Mouse (Mus musculus) myocyte (in vitro differentiated cells): ENCODE measurements around the gene Taf15. TPM values are rescaled to one million over a fixed set of nuclear protein-coding genes. Genes with fewer than 3 reads are reported as not detected.

Experiments
- H3K27me3 ChIP-seq: one replicate; pipeline ENCODE4 v1.6.1; 2011; ENCODE audit not compliant: control insufficient read depth, insufficient read depth, insufficient read length
- H3K36me3 ChIP-seq: one replicate; pipeline ENCODE4 v1.6.1; 2011; ENCODE audit not compliant: control insufficient read depth, insufficient read depth
- H3K4me2 ChIP-seq: one replicate; pipeline ENCODE4 v1.6.1; 2011; ENCODE audit warnings: low read depth, control low read depth
- H3K4me3 ChIP-seq: one replicate; pipeline ENCODE4 v1.5.1; 2011; ENCODE audit warnings: mild to moderate bottlenecking, control low read depth, moderate library complexity
- H3K79me2 ChIP-seq: one replicate; pipeline ENCODE4 v1.6.1; 2011; ENCODE audit not compliant: control insufficient read depth, insufficient read depth
- H3ac ChIP-seq: one replicate; pipeline ENCODE4 v1.6.1; 2011; ENCODE audit not compliant: control insufficient read depth, insufficient read length
- CEBPB ChIP-seq: IDR thresholded peaks from 2 replicates; pipeline ENCODE4 v1.6.1; 2011; ENCODE audit warnings: mild to moderate bottlenecking, moderate library complexity; ENCODE audit not compliant: poor library complexity, insufficient read depth, severe bottlenecking
- E2F4 ChIP-seq: IDR thresholded peaks from one replicate; pipeline ENCODE4 v1.6.1; 2011; ENCODE audit warnings: mild to moderate bottlenecking, control low read depth, moderate library complexity; ENCODE audit not compliant: insufficient read depth
- MAX ChIP-seq: IDR thresholded peaks from one replicate; pipeline ENCODE4 v1.6.1; 2011; ENCODE audit warnings: low read depth, mild to moderate bottlenecking, control low read depth
- MYOD1 ChIP-seq, 3 experiments: IDR thresholded peaks; one replicate each; pipeline ENCODE4 v1.6.1; 2011; ENCODE audit warnings: control low read depth in 2 of 3, low read depth in 2 of 3, mild to moderate bottlenecking in 2 of 3, moderate library complexity in 1 of 3; ENCODE audit not compliant: insufficient read length in 2 of 3, control insufficient read depth in 1 of 3
- MYOG ChIP-seq, 3 experiments: IDR thresholded peaks; one replicate each; pipeline ENCODE4 v1.6.1; 2011; ENCODE audit warnings: control low read depth in 2 of 3, low read depth in 2 of 3, mild to moderate bottlenecking in 2 of 3; ENCODE audit not compliant: insufficient read length in 2 of 3, control insufficient read depth in 1 of 3, insufficient read depth in 1 of 3
- POLR2A ChIP-seq: IDR thresholded peaks from one replicate; pipeline ENCODE4 v1.6.1; 2011; ENCODE audit warnings: low read depth, mild to moderate bottlenecking, control low read depth, moderate library complexity; ENCODE audit not compliant: insufficient read length
- POLR2AphosphoS2 ChIP-seq: IDR thresholded peaks from one replicate; pipeline ENCODE4 v1.6.1; 2011; ENCODE audit warnings: low read depth, control low read depth; ENCODE audit not compliant: insufficient read length
- REST ChIP-seq: IDR thresholded peaks from one replicate; pipeline ENCODE4 v1.6.1; 2011; ENCODE audit warnings: mild to moderate bottlenecking, control low read depth, moderate library complexity; ENCODE audit not compliant: insufficient read depth, insufficient read length
- SRF ChIP-seq: IDR thresholded peaks from one replicate; pipeline ENCODE4 v1.6.1; 2011; ENCODE audit warnings: low read depth; ENCODE audit not compliant: control insufficient read depth, insufficient read length
- TCF12 ChIP-seq: IDR thresholded peaks from one replicate; pipeline ENCODE4 v1.6.1; 2011; ENCODE audit warnings: mild to moderate bottlenecking, control low read depth; ENCODE audit not compliant: poor library complexity, insufficient read depth, severe bottlenecking
- TCF3 ChIP-seq: IDR thresholded peaks from one replicate; pipeline ENCODE4 v1.6.1; 2011; ENCODE audit warnings: low read depth, control low read depth; ENCODE audit not compliant: insufficient read length
- USF1 ChIP-seq: IDR thresholded peaks from one replicate; pipeline ENCODE4 v1.6.1; 2011; ENCODE audit warnings: low read depth, mild to moderate bottlenecking, control low read depth, moderate library complexity
- polyA plus RNA-seq: library from polyadenylated mRNA; unstranded; fragments of >200 nt; fragmentation: generic; extraction: Trizol; gene quantifications from one replicate; pipeline ENCODE4 v1.2.1, GENCODE M21; 2012; ENCODE audit warnings: missing spikeins

Gene Taf15
- polyA plus RNA-seq, 1 experiment = 74.2 TPM

DNA sequence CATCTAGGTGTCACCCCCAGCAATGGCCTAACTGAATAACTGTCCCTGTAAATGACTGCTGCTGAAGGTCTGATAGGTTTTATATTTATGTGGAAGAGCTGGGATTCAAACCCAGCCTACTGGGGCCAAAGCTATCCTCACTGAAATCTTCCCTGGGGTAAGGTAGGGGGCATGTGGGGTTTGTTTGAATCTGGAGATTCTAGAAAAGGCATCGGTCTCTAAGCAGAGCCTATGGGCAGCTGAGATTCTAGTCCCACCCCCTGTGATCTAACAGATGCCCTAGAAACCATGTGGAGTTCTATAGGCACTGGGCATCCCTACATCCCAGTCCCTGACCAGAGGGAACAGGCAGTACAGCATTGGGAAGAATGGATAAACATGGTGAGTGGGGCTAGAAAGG, 35.5 kb upstream of the Taf15 start, which contains the start of gene 1700020L24Rik:
TSS of gene 1700020L24Rik (plus strand) at position 301 of the 400 bp plus-strand sequence.
- Histone ChIP-seq H3K79me2 (no peaks in the 10 kb centered on the region), H3K36me3 (no peaks in the 10 kb centered on the region), H3ac (no peak within 1 kb of the TSS), H3K4me3 (no peak within 1 kb of the TSS), H3K4me2 (no peak within 1 kb of the TSS), H3K27me3 (no peaks in the 10 kb centered on the region)
- TF ChIP-seq USF1 = no peak

DNA sequence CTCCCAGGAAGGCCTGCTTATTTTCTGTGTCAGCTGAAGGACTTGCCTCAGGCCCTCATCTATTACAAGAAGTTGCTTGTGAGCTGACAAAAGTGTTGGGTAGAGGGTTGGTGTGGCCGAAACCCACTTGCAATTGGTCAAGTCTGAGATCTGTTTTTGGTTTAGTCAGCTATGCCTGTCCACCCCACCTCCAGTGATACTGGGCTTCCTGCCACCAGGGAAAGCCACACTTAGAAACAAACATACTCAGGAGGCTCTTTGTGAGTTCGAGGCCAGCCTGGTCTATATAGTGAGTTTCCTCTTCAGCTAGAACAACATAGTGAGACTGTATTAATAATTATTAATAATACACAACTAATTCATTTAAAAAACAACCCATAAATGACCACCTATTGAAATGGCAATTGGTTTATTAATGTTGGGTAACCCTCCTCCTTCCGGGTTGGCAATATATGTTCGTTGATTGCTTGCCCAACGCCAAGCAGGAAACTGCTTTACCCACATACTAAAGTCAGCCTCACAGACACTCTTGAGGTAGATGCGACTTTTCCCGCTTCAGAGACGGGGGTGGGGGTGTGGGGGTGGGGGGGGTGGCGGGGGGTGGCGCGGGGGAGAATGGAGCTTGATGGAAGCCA, 33.3 kb upstream of the Taf15 start:
- TF ChIP-seq TCF3 (no peak), REST (no peak), POLR2A (no peak), CEBPB (no peak), SRF (no peak), MYOD1 (IDR thresholded peaks at IDR 0.05; ENCODE audit: control insufficient read depth in 1 of 3, insufficient read length in 2 of 3, low read depth in 2 of 3) (no peak), MAX (no peak), USF1 (no peak), POLR2AphosphoS2 (no peak), MYOG (IDR thresholded peaks at IDR 0.05; ENCODE audit: control insufficient read depth in 1 of 3, insufficient read depth in 1 of 3, insufficient read length in 2 of 3, low read depth in 2 of 3) (no peak), TCF12 (no peak), E2F4 (no peak)
- no peak overlapping the region for H3K4me2 ChIP-seq
- no peaks in the 10 kb centered on the region for H3K36me3 ChIP-seq
- H3ac ChIP-seq = no peak overlapping the region
- no peaks in the 10 kb centered on the region for H3K27me3 ChIP-seq
- H3K4me3 ChIP-seq = peak overlapping the region; percentile 26
- H3K79me2 ChIP-seq = no peaks in the 10 kb centered on the region

DNA sequence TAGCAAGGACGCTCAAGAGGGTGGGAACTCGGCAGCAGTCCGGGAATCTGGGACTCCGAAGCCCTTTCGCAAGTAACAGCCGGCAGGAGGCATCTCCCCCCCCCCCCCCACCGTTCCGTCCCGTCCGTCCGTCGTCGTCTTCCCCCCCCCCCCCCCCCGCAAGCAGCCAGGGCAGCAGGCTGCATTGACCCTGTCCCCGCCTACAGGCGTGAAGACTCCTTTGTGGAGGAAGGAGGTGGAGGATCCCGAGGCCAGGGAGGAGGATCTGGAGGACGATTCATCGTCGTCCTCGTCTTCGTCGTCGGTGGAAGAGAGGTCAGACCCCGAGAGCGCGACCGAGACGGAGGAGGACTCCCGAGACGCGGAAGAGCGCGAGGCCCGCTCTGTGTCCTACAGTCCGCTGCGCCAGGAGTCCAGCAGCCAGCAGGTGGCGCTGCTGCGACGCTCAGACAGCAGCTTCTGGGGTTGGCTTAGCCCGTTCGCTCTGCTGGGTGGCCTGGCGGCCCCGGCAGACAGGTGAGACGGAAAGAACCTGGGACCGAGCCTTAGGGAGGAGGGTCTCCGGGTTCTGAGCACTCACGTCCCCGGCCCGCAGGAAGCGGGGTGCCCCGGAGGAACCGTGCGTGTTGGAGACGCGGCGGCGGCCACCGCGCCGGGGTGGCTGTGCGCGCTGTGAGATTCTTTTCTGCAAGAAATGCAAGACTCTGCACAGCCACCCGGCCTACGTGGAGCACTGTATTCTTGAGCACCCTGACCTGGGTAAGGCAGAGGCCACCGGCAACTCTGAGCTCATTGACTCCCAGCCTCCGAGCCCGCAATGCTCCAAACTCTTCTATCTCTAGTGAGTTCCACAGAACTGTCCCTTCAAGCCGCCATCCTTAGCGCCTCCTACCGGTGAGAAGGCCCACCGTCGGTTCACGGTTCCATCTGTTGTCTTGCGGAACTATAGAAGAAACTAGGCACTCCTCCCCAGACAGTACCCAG, 32.5 kb upstream of the Taf15 start:
- Histone ChIP-seq H3K36me3 (no peaks in the 10 kb centered on the region), H3K4me2 (peak overlapping the region; percentile 90), H3ac (no peak overlapping the region), H3K27me3 (no peaks in the 10 kb centered on the region), H3K79me2 (no peaks in the 10 kb centered on the region), H3K4me3 (peak overlapping the region; percentile 26)
- TF ChIP-seq MYOG (IDR thresholded peaks at IDR 0.05; ENCODE audit: control insufficient read depth in 1 of 3, insufficient read depth in 1 of 3, insufficient read length in 2 of 3, low read depth in 2 of 3) (peak in 1 of 3 experiments; percentile 3), POLR2A (peak; percentile 21), TCF3 (no peak), MYOD1 (IDR thresholded peaks at IDR 0.05; ENCODE audit: control insufficient read depth in 1 of 3, insufficient read length in 2 of 3, low read depth in 2 of 3) (peak in 1 of 3 experiments; percentile 29), TCF12 (no peak), USF1 (no peak), POLR2AphosphoS2 (peak; percentile 89), E2F4 (no peak), SRF (no peak), REST (peak; percentile 3)

GRCm38 (mm10) chr11:83441235-83441634, 31.7 kb upstream of the Taf15 start:
- Histone ChIP-seq H3K36me3 (no peaks in the 10 kb centered on the region), H3K79me2 (no peaks in the 10 kb centered on the region), H3K4me2 (peak overlapping the region; percentile 90), H3ac (no peak overlapping the region), H3K4me3 (peak overlapping the region; percentile 26), H3K27me3 (no peaks in the 10 kb centered on the region)
- TF ChIP-seq SRF (no peak), MAX (no peak), POLR2AphosphoS2 (no peak), CEBPB (no peak)
